Mouse (Mus musculus): ENCODE data around the gene Rfx8.

The Rfx8 gene

GRCm38 (mm10) chr1:39734881-39735280 lies 14.1 kb upstream of the Rfx8 start:
- DNase-seq (ENCODE audit: low read depth, low spot score), result no peak

- no peak for DNase-seq (ENCODE audit: low read depth, low spot score)
These were observed 13.5 kb upstream of the Rfx8 start for GRCm38 (mm10) chr1:39734311-39734710.

- no peak for DNase-seq (ENCODE audit: low read depth, low spot score)
These were observed 13.1 kb upstream of the Rfx8 start for GRCm38 (mm10) chr1:39733876-39734275.

- DNase-seq (ENCODE audit: low read depth, low spot score), result no peak
These were observed 11.3 kb upstream of the Rfx8 start for GRCm38 (mm10) chr1:39732081-39732480.

- DNase-seq (ENCODE audit: low read depth, low spot score), result no peak
These were observed 10.7 kb upstream of the Rfx8 start for GRCm38 (mm10) chr1:39731543-39731942.

GRCm38 (mm10) chr1:39730868-39731267 lies 10.1 kb upstream of the Rfx8 start:
- no peak for DNase-seq (ENCODE audit: low read depth, low spot score)

GRCm38 (mm10) chr1:39729919-39730318 lies 9.1 kb upstream of the Rfx8 start:
- no peak for DNase-seq (ENCODE audit: low read depth, low spot score)

- no peak for DNase-seq (ENCODE audit: low read depth, low spot score)
These were observed 542 bp upstream of the Rfx8 start for GRCm38 (mm10) chr1:39721351-39721726.

GRCm38 (mm10) chr1:39720186-39720585 lies 611 bp downstream of the Rfx8 start:
- no peak for DNase-seq (ENCODE audit: low read depth, low spot score)

GRCm38 (mm10) chr1:39715551-39715950 lies 5.2 kb downstream of the Rfx8 start:
- no peak for DNase-seq (ENCODE audit: low read depth, low spot score)

- DNase-seq (ENCODE audit: low read depth, low spot score), result no peak
These were observed 6.1 kb downstream of the Rfx8 start for GRCm38 (mm10) chr1:39714729-39715128.

GRCm38 (mm10) chr1:39713842-39714658 lies 6.7 kb downstream of the Rfx8 start:
- DNase-seq (ENCODE audit: low read depth, low spot score), result no peak

- DNase-seq (ENCODE audit: low read depth, low spot score), result no peak
These were observed 7.5 kb downstream of the Rfx8 start for GRCm38 (mm10) chr1:39713300-39713699.

- no peak for DNase-seq (ENCODE audit: low read depth, low spot score)
These were observed 8.5 kb downstream of the Rfx8 start for GRCm38 (mm10) chr1:39712261-39712660.

- no peak for DNase-seq (ENCODE audit: low read depth, low spot score)
These were observed 10.2 kb downstream of the Rfx8 start for GRCm38 (mm10) chr1:39710604-39711003.

GRCm38 (mm10) chr1:39710016-39710415 lies 10.8 kb downstream of the Rfx8 start:
- DNase-seq (ENCODE audit: low read depth, low spot score), result no peak

GRCm38 (mm10) chr1:39708778-39709177 lies 12.0 kb downstream of the Rfx8 start:
- DNase-seq (ENCODE audit: low read depth, low spot score), result no peak

- DNase-seq (ENCODE audit: low read depth, low spot score), result peak; percentile 70
These were observed 18.4 kb downstream of the Rfx8 start for GRCm38 (mm10) chr1:39702216-39703046.

- DNase-seq (ENCODE audit: low read depth, low spot score), result peak; percentile 62
These were observed 19.6 kb downstream of the Rfx8 start for GRCm38 (mm10) chr1:39701274-39701602.

GRCm38 (mm10) chr1:39700599-39701273 lies 20.1 kb downstream of the Rfx8 start:
- DNase-seq (ENCODE audit: low read depth, low spot score), result no peak

- DNase-seq (ENCODE audit: low read depth, low spot score), result no peak
These were observed 22.3 kb downstream of the Rfx8 start for GRCm38 (mm10) chr1:39698456-39698855.

GRCm38 (mm10) chr1:39695198-39695597 lies 25.6 kb downstream of the Rfx8 start:
- no peak for DNase-seq (ENCODE audit: low read depth, low spot score)

All from mesoderm, embryonic 11.5 days (tissue).